Comparison of ENCODE assay signal across 8 mouse cellular contexts in genomic region chr1:86527599-86528486, GRCm38 (mm10). TPM values are rescaled to one million over a fixed set of nuclear protein-coding genes. Genes with fewer than 3 reads are reported as not detected.
A peak's percentile ranks its signal among the peaks of the same experiment; 100 is the strongest.
DNase-seq lines count a peak whose midpoint lies in the region; ATAC-seq and TF ChIP-seq lines count a peak whose summit lies in the region.

No protein-coding gene starts in this region.

- DNase-seq in cerebellum, adult 18-20 months: peak; percentile 86 to 97
- peak; percentile 82 for DNase-seq in heart, postnatal 25 days (ENCODE audit: low spot score)
- DNase-seq in layer of hippocampus, adult 18-20 months (ENCODE audit: low spot score in 2 of 2): peak; percentile 87 to 96
- peak; percentile 89 to 92 for DNase-seq in lung, adult 18-20 months

- TF ChIP-seq POLR2A in ES-Bruce4 (IDR thresholded peaks at IDR 0.05; ENCODE audit: insufficient read depth, low read length): no peak
- TF ChIP-seq POLR2A in testis, adult 2 months (IDR thresholded peaks at IDR 0.05; ENCODE audit: control insufficient read depth, low read depth, low read length): no peak

- peak overlapping the region; percentile 61 for H3K27ac ChIP-seq in ES-Bruce4 (ENCODE audit: insufficient read depth, low read length)
- peak overlapping the region; percentile 94 for H3K27ac ChIP-seq in forebrain, embryonic 16.5 days (ENCODE audit: low read length)
- peak overlapping the region; percentile 96 for H3K27ac ChIP-seq in neural tube, embryonic 13.5 days (replicated peaks)
- H3K27ac ChIP-seq in testis, adult 2 months (ENCODE audit: control insufficient read depth, insufficient read depth, low read depth, low read length): peak overlapping the region; percentile 93

- no peak for TF ChIP-seq EP300 in ES-Bruce4 (IDR thresholded peaks at IDR 0.05; ENCODE audit: insufficient read depth, low read depth, low read length)

- peak overlapping the region; percentile 99 for H3K9ac ChIP-seq in ES-Bruce4 (ENCODE audit: low read depth, poor library complexity, severe bottlenecking)
- peak overlapping the region; percentile 99 for H3K9ac ChIP-seq in forebrain, embryonic 16.5 days (replicated peaks; ENCODE audit: low read depth, low read length)
- H3K9ac ChIP-seq in neural tube, embryonic 13.5 days: peak overlapping the region; percentile 100

- H3K4me3 ChIP-seq in ES-Bruce4 (ENCODE audit: low read depth, low read length): peak overlapping the region; percentile 97
- peak overlapping the region; percentile 98 for H3K4me3 ChIP-seq in forebrain, embryonic 16.5 days (replicated peaks; ENCODE audit: low read length)
- H3K4me3 ChIP-seq in neural tube, embryonic 13.5 days: peak overlapping the region; percentile 100
- H3K4me3 ChIP-seq in testis, adult 2 months (ENCODE audit: control insufficient read depth, low read depth, low read length): peak overlapping the region; percentile 92

- WGBS in forebrain, embryonic 16.5 days: under 1% methylated on average over 89 of the region's 89 CpGs
- WGBS in neural tube, embryonic 13.5 days: under 1% methylated on average over 89 of the region's 89 CpGs

- peak; percentile 45 for TF ChIP-seq CTCF in ES-Bruce4 (IDR thresholded peaks at IDR 0.05; ENCODE audit: low read depth, low read length)
- peak; percentile 63; the same call in 1 of the 2 replicates for TF ChIP-seq CTCF in testis, adult 2 months (IDR thresholded peaks at IDR 0.05; ENCODE audit: control insufficient read depth, insufficient read depth, insufficient replicate concordance, low read depth, low read length)

- peaks cover 36% of the 10 kb centered on the region for H3K36me3 ChIP-seq in ES-Bruce4 (ENCODE audit: control insufficient read depth, insufficient read depth, low read length, poor library complexity, severe bottlenecking)
- H3K36me3 ChIP-seq in forebrain, embryonic 16.5 days (ENCODE audit: control insufficient read depth, insufficient read depth): peaks cover 8% of the 10 kb centered on the region
- H3K36me3 ChIP-seq in neural tube, embryonic 13.5 days: peaks cover 19% of the 10 kb centered on the region
- H3K36me3 ChIP-seq in testis, adult 2 months (ENCODE audit: control insufficient read depth, insufficient read depth, low read length): no peaks in the 10 kb centered on the region

- intact Hi-C loops in heart, postnatal 25 days (cut with DNase I): loop anchor here (5.0 kb wide), 1 partner anchor 56 kb away; no protein-coding TSS in a partner anchor

- no peaks in the 10 kb centered on the region for H3K27me3 ChIP-seq in ES-Bruce4 (ENCODE audit: control insufficient read depth, insufficient read depth, low read length, poor library complexity, severe bottlenecking)
- no peaks in the 10 kb centered on the region for H3K27me3 ChIP-seq in forebrain, embryonic 16.5 days (replicated peaks; ENCODE audit: control insufficient read depth, insufficient read depth, low read length)
- no peaks in the 10 kb centered on the region for H3K27me3 ChIP-seq in neural tube, embryonic 13.5 days
- H3K27me3 ChIP-seq in testis, adult 2 months (ENCODE audit: control insufficient read depth, insufficient read depth, low read length): no peaks in the 10 kb centered on the region

- peak overlapping the region; percentile 89 for H3K4me2 ChIP-seq in forebrain, embryonic 16.5 days (ENCODE audit: low read length)
- H3K4me2 ChIP-seq in neural tube, embryonic 13.5 days: peak overlapping the region; percentile 91

- H3K4me1 ChIP-seq in ES-Bruce4 (ENCODE audit: control insufficient read depth, insufficient read depth, low read length): peaks cover 1% of the 10 kb centered on the region
- H3K4me1 ChIP-seq in forebrain, embryonic 16.5 days (replicated peaks; ENCODE audit: control insufficient read depth, insufficient read depth, low read length): peaks cover 41% of the 10 kb centered on the region
- peaks cover 48% of the 10 kb centered on the region for H3K4me1 ChIP-seq in neural tube, embryonic 13.5 days (replicated peaks)
- H3K4me1 ChIP-seq in testis, adult 2 months (ENCODE audit: control insufficient read depth, insufficient read depth, low read length): peaks cover 25% of the 10 kb centered on the region

- H3K9me3 ChIP-seq in ES-Bruce4 (replicated peaks; ENCODE audit: control insufficient read depth, insufficient read depth, low read length, poor library complexity, severe bottlenecking): no peaks in the 10 kb centered on the region
- H3K9me3 ChIP-seq in forebrain, embryonic 16.5 days (ENCODE audit: control insufficient read depth, low read length): no peaks in the 10 kb centered on the region
- no peaks in the 10 kb centered on the region for H3K9me3 ChIP-seq in neural tube, embryonic 13.5 days

- peak; percentile 4; the same call in 1 of the 2 replicates for ATAC-seq in forebrain, embryonic 16.5 days
- ATAC-seq in neural tube, embryonic 13.5 days (ENCODE audit: low read depth): no peak

RNA-seq across cellular contexts. Expression of gene Ptma, which starts 1.3 kb away (rescaled TPM):
- polyA plus RNA-seq in ES-Bruce4 (2011; ENCODE audit: insufficient read depth, insufficient read length, low read depth, missing spikeins): 3,893 and 3,930 TPM in 2 replicates
- 1,987 and 2,275 TPM in 2 replicates for polyA plus RNA-seq in forebrain, embryonic 16.5 days (2015; fragmentation: Nextera tagmentation; extraction: Ambion mirVana)
- 100 to 1,000 TPM; 231 to 265 TPM for total RNA-seq in heart, postnatal 25 days (2021)
- 100 to 1,000 TPM; 470 to 490 TPM for total RNA-seq in layer of hippocampus, adult 18-20 months (2021)
- 2,347 and 2,536 TPM in 2 replicates for polyA plus RNA-seq in neural tube, embryonic 13.5 days (2015; fragmentation: Nextera tagmentation; extraction: Ambion mirVana)
- 126 and 135 TPM in 2 replicates for polyA plus RNA-seq in testis, adult 2 months (2012; rRNA removed)

RNA-seq across cellular contexts. Expression of gene Pde6d, which starts 54.6 kb away (rescaled TPM):
- polyA plus RNA-seq in ES-Bruce4 (2011; ENCODE audit: insufficient read depth, insufficient read length, low read depth, missing spikeins): 23.5 and 30.1 TPM in 2 replicates
- polyA plus RNA-seq in forebrain, embryonic 16.5 days (2015; fragmentation: Nextera tagmentation; extraction: Ambion mirVana): 88.7 and 90.1 TPM in 2 replicates
- 10 to 100 TPM; 43.5 to 45.6 TPM for total RNA-seq in heart, postnatal 25 days (2021)
- 10 to 100 TPM; 47.3 to 48.9 TPM for total RNA-seq in layer of hippocampus, adult 18-20 months (2021)
- polyA plus RNA-seq in neural tube, embryonic 13.5 days (2015; fragmentation: Nextera tagmentation; extraction: Ambion mirVana): 97.0 and 103 TPM in 2 replicates
- 70.0 and 73.7 TPM in 2 replicates for polyA plus RNA-seq in testis, adult 2 months (2012; rRNA removed)

RNA-seq across cellular contexts. Expression of gene Cops7b, which starts 54.9 kb away (rescaled TPM):
- 31.7 and 36.2 TPM in 2 replicates for polyA plus RNA-seq in ES-Bruce4 (2011; ENCODE audit: insufficient read depth, insufficient read length, low read depth, missing spikeins)
- polyA plus RNA-seq in forebrain, embryonic 16.5 days (2015; fragmentation: Nextera tagmentation; extraction: Ambion mirVana): 59.7 and 64.6 TPM in 2 replicates
- total RNA-seq in heart, postnatal 25 days (2021): 10 to 100 TPM; 10.1 TPM
- 10 to 100 TPM; 19.5 to 21.1 TPM for total RNA-seq in layer of hippocampus, adult 18-20 months (2021)
- polyA plus RNA-seq in neural tube, embryonic 13.5 days (2015; fragmentation: Nextera tagmentation; extraction: Ambion mirVana): 53.5 and 60.6 TPM in 2 replicates
- 25.1 and 32.2 TPM in 2 replicates for polyA plus RNA-seq in testis, adult 2 months (2012; rRNA removed)

Comparison
In these comparisons a context has a peak if more than half of its experiments do, and no peak if none do; other contexts are left out.
1. RNA of gene Ptma, which starts 1.3 kb away (polyA plus RNA-seq): 3,893 to 3,930 TPM in ES-Bruce4, 2,347 to 2,536 TPM in neural tube, embryonic 13.5 days and 1,987 to 2,275 TPM in forebrain, embryonic 16.5 days; 126 to 135 TPM in testis, adult 2 months; every median in the first group is over 10 times any median in the second.
2. Peak in every context shown above with its lines, with median percentiles within 50 percentile points of each other: H3K27ac ChIP-seq, H3K4me3 ChIP-seq, H3K9ac ChIP-seq and DNase-seq.